Mouse (Mus musculus): Measurements from ENCODE around the gene Cacnb4.

The Cacnb4 gene

GRCm38 (mm10) chr2:52461206-52461967 lies 215.2 kb downstream of the Cacnb4 start:
- no peak for DNase-seq

DNA sequence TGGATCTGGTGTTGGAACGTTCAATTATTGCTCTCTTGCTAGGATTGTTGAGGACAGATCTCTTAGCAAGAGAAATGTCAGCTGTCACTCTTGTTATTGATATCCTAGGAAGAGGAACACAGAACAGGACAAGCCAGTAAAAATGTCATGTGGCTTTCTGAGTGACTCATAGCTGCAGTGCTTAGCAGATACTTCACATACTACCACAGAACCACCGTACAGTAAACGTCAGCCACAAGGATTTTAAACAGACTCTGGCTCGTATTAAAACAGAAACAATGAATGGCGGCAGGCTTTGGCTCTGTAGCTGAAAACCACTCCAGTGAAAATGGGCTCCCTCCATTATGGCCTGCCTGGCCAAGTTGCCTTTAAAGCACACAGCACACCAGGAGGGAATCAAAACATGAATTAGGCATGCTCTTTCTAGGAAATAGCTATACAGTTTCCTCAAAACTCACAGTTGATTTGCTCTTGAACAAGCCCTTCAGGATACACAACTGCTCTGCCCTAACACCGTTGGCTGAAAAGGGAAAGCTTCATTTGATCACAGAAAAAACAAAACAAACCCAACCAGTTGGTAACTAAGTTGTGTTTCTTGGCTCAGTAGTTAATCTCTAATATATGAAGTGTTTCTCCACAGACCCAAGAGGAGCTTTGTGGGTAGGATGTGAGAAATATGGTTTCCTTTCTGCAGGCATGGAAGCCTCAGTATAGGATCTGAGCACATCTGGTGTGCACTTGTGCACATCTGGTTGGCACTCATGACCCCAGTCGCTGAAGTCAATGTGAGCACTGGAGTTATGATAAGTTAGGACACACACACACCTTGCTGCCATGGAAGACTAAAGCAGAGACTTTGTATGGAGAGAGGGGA lies 220.8 kb downstream of the Cacnb4 start:
- DNase-seq, result no peak

DNA sequence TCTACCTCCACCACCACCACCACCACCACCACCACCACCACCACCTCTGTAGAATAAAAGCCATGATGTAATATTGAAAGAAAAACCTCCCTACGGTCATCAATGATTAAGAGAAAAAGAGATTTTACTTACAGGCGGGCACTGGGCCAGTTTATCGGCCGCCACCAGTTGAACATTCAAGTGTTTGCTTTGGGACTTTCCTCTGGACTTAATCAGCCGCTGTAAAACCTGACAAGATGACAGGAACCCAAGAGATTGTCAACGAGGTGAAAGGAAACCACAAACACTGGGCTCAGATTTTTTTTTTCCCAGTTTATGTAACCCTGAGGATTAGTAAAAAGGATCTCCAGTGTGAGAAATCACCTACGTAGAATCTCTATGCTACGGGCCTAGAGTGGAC lies 226.8 kb downstream of the Cacnb4 start:
- no peak for DNase-seq

GRCm38 (mm10) chr2:52448916-52449315 lies 227.7 kb downstream of the Cacnb4 start:
- no peak for DNase-seq

GRCm38 (mm10) chr2:52446648-52447047 lies 230.0 kb downstream of the Cacnb4 start:
- no peak for DNase-seq

GRCm38 (mm10) chr2:52442125-52442524 lies 234.5 kb downstream of the Cacnb4 start:
- DNase-seq, result no peak

GRCm38 (mm10) chr2:52440420-52441015 lies 236.1 kb downstream of the Cacnb4 start:
- no peak for DNase-seq

GRCm38 (mm10) chr2:52438437-52438836 lies 238.2 kb downstream of the Cacnb4 start:
- no peak for DNase-seq

DNA sequence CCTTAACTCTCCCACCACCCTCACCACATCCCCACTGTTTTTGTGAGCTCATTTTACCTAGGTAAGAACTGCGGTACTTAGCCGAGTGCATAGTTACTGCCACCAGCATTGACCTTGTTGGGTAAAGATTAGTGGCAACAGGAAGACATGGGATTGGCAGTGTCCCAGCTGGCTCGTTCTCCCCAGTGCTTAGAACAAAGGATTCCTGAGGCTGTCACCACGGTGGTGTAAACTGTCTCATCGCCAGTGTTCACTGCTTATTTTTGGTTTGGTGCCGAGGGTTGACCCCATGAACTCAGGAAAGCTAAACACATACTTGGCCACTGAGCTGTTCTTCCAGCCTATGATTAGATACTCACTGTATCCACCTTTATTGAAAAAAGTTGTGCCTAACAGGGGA lies 238.6 kb downstream of the Cacnb4 start:
- no peak for DNase-seq

GRCm38 (mm10) chr2:52435919-52436632 lies 240.6 kb downstream of the Cacnb4 start:
- no peak for DNase-seq

GRCm38 (mm10) chr2:52433365-52433764 lies 243.3 kb downstream of the Cacnb4 start:
- DNase-seq, result no peak

DNA sequence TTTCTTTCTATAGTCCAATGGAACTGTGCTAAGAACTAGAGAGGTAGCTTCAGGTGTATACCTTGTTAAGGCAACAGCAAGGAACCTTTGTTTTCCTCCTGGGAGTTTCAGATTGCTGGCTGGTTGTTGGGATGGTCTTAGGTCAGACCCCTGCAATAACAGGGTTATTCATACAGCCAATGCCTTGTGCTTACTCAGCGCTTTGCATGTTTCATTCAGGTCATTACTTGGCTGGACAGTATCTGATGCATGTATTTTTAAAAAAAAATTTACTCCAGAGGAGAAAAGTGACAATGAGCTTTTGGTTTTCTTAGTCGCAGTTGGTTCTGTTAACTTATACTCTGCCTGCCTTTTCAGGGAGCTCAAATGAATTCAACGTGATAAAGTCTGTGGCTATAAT lies 249.2 kb downstream of the Cacnb4 start:
- DNase-seq, result no peak

GRCm38 (mm10) chr2:52426041-52426440 lies 250.6 kb downstream of the Cacnb4 start:
- no peak for DNase-seq

- DNase-seq, result peak; percentile 20
These were observed 251.2 kb downstream of the Cacnb4 start for GRCm38 (mm10) chr2:52425523-52425795.

- DNase-seq, result peak; percentile 98
These were observed 251.7 kb downstream of the Cacnb4 start, which contains the start of gene Arl5a for GRCm38 (mm10) chr2:52424747-52425522. TSS of gene Arl5a (minus strand) at chr2:52424901.

DNA sequence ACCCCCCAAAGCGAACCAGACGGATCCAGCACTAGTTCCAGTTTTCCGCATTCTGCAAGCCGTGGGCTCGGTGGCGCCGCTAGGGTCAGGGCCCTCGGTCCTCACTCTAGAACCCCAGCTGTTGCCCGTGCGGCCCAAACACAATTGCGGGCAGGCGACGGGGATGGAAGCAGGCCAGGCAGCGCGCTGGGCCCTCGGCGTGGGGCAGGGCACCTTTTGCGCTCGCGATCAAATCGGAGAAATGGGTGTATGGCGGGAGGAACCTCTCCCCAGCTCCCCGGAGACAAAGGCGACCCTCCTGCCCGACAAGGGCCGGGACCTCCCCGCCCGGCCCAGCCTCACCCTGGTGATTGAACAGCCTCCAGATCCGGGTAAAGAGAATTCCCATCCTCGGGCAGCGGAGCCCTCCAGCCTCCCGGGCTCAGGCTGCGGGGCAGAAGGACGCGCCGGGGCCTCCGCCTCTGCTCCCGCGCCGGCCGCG lies 252.3 kb downstream of the Cacnb4 start:
- peak; percentile 69 for DNase-seq

DNA sequence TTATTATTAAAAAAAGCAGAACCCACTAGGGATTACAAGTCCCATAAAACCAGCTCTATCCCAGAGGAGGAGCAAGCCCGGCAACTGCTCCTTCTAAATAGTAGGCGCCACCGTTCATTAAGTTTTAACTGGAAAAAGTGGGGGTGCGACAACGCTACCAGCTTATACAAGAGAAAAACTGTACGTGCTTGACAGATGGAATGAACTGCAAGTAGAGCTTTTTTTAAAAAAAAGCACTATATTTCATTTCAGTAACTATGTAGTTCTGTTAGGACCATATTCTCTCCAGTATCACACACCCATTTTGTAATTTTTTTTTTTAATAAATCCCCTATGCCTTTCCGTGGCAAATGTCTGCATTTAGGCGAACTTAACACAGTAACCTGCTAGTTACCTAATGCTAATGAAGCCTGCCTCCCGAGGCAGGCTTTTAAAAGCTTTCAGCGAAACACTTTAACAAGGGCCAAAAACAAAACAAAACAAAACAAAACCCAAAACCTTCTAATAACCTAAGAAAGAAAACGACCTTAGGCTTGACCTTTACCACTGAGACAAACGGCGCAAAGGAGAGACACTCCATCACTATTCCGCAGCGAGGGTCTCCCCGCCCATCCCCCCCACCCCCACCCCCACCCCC lies 252.9 kb downstream of the Cacnb4 start:
- DNase-seq, result no peak

GRCm38 (mm10) chr2:52422871-52423610 lies 253.6 kb downstream of the Cacnb4 start:
- no peak for DNase-seq

GRCm38 (mm10) chr2:52421197-52421596 lies 255.4 kb downstream of the Cacnb4 start:
- peak; percentile 21 for DNase-seq

GRCm38 (mm10) chr2:52420001-52420710 lies 256.5 kb downstream of the Cacnb4 start:
- no peak for DNase-seq

All from thymus, postnatal 4 days (tissue).